Mouse (Mus musculus) CD4-positive, CD25-positive, alpha-beta regulatory T cell, adult 4 months (primary cell): ENCODE results near the gene Slc7a6. TPM values are rescaled to one million over a fixed set of nuclear protein-coding genes. Genes with fewer than 3 reads are reported as not detected.

Source experiments
- ATAC-seq: one replicate; pipeline ENCODE4 v1.8.0; 2017
- polyA plus RNA-seq, 2 experiments: library from polyadenylated mRNA; unstranded; fragments of 100-300 nt; shearing (Covaris generic); gene quantifications; one replicate each; pipeline ENCODE4 v1.2.1; 2017

Slc7a6 gene
- polyA plus RNA-seq, 2 experiments from 2014 or later, result 28.6 to 43.7 TPM

DNA sequence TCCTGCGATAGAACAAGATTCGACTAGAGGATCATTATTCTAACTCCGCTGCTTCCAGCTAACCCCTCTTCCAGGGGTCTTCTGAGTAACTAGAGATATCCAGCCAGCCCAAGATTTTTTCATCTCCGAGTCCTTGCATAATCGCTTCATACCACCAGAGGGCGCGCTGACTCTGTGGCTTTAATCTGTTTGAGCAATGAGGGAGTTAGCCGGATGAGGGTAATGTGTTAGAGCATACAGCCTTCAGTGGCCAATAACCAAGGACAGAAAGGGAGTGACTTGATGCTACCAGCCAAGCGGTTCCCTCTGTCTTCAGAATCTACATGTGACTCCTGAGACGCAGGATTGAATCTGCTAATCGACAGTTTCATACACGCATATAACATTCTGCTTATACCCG is 27.9 kb upstream of the Slc7a6 start:
- peak; percentile 82 for ATAC-seq

DNA sequence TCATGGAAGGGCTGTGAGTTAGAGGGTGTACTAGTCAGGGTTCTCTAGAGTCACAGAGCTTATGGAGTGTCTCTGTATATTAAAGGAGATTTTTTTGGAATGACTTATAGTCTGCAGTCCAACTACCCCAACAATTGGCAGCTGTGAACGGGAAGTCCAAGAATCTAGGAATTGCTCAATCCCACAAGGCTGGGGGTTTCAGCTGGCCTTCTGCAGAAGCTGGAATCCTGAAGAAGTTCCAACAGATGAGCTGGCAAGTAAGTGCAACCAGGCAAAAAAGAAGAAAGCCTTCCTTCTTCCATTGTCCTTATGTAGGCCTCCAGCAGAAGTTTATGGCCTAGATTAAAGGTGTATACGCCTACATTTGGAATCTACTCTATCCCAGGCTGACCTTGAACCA is 23.3 kb upstream of the Slc7a6 start:
- ATAC-seq, result no peak

DNA sequence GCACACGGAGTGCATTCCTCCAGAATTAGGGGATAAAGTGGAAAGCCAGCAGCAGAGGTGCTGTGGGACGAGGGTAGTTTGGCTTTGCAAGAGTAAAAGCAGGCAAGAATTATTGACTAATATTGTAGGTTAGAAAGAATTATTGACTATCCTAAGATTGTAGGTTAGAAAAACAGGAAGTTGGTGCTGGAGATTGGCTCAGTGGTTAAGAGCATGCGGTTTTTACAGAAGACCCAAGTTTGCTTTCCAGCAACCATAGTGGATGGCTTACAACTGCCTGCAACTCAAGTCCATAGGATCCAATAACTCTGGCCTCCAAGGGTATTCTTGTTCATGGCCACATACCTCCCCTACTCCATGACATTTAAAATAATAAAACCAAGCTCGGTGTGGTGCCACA is 22.6 kb upstream of the Slc7a6 start:
- no peak for ATAC-seq

DNA sequence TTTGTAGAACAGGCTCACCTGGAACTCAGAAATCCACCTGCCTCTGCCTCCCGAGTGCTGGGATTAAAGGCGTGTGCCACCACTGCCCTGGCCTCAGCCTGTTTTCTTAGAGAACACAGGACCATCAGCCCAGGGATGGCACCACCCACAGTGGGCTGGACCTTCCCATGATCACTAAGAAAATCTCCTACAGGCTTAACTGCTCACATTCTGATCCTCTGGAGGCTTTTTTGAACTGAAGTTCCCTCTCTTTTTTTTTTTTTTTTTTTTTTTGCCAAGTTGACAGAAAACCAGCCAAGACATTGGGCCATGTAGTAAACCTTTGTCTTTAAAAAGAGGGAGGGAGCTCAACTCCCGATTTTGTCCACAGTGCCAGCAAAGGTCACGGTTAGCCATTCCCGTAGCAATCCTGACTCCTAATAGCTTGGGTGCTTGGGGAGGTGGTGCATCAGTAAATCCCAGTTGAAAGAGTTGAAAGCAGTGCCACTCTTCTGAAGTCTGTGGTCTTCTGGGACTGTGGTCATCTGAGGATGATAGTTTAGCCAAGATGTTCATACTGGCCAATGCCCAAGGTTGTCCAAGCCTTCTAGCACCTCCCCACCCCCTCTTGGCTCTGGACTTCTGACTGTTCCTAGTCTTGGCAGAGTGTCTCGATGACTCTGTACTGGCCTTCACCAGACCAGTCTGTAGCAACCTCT is 20.6 kb upstream of the Slc7a6 start:
- no peak for ATAC-seq

DNA sequence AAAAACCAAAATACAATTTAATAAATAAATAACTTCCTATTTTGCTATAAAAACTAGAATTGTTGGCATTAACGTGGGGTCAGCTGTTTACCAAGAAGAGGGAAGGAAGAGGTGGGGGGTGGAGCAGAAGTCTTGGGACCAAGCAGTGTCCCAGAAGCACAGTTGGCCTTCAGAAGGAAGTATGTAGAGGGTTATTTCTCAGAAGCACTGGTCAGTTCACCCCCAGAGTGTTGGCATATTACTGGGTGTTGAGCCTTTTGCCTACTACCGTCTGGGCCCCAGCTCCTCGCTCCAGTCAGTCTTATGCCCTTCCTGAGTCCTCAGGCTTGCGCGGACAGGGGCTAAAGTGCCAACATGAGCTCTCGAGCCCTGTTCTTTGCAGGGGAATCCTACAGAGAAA is 19.6 kb upstream of the Slc7a6 start:
- no peak for ATAC-seq

DNA sequence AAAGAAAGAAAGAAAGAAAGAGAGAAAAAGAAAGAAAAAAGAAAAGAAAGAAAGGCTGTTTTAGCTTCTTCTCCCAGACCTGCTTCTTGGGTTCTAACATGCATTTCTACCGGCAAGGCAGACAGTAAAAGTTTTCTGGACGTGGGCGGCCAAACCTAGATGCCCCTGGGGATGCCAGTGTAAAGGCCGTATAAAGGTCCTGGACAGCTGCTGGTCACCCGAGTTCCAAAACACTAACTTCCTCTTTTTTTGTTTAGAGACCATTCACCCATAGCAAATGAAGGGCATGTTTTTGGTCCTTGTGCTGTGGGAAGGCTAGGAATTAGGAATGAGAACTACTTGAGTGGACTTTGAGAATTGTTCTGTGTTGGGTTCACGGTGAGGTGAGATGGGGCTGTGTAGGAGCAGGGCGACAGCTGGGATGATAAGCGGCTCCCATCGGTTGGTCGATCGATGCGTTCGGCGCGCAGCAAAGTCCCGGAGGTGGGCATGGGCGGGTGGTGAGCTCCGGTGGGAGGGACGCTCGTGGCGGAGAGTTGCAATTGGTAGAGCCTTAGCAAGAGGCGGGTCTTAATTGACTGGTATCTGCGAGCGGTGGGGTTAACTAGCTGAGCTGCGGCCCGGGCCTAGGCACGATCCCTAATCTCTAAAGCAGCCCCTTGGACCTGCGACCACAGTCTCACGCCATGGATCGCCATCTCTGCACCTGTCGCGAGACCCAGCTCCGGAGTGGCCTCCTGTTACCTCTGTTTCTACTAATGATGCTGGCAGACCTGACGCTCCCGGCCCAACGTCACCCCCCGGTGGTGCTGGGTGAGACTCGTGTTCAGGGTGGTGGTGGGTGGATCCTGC is 18.6 kb upstream of the Slc7a6 start, which contains the start of gene Pla2g15:
Gene Pla2g15, plus strand, starts transcription at position 599 of the 852 bp plus-strand sequence.
- peak; percentile 99 for ATAC-seq

DNA sequence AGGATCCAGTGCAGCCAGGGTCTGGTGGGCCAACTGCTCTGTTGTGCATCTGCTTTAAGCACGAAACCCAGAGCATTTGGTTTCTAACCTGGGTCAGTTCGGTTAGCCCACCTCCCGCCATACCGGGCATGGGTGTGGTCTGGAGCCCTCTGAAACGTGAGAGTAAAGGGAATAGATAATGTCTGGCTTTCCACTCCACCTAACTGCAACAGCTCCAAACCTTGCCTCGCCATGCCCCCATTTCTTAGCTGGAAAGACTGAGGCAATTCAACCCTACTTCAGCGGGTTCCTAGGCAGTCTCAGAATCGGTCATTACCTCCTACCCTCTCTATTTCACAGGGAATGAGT is 18.0 kb upstream of the Slc7a6 start:
- ATAC-seq, result no peak

DNA sequence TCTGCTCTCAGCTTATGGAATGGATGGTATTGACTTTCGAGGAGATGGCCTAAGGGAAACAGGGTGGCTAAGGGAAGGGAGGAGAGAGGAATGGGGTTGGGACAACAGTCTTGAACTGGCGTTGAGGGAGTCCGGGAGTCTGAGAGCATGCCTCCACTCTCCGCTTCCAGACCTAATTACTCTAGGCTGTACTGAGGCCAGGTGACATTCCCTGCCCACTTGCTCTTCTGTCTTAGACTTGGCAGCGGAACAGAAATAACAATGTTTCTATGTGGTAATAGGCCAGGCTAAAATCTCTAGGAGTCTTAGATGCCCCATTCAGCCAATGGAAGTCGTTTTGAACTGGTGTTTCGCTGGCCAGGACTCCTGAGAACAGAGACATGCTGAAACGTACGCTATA is 17.6 kb upstream of the Slc7a6 start:
- ATAC-seq, result no peak

DNA sequence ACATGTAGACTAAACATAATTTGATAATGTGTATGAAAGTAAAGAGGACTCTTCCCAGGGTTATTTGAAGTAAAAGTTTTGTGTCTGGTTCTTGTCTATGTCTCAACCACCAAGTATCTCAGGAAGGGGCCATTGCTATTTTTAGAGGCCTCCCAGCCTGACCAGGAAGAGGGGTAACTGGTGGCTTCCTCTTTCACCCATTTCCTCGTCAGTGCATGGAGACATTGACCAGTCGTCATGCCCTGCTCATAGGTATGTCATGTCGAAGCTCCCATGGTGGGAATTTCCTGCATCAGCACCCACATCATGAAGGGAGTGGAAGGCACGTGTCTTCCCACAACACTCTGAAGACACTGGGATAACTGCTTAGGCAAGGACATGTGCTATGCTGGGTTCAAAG is 15.8 kb upstream of the Slc7a6 start:
- ATAC-seq, result no peak

DNA sequence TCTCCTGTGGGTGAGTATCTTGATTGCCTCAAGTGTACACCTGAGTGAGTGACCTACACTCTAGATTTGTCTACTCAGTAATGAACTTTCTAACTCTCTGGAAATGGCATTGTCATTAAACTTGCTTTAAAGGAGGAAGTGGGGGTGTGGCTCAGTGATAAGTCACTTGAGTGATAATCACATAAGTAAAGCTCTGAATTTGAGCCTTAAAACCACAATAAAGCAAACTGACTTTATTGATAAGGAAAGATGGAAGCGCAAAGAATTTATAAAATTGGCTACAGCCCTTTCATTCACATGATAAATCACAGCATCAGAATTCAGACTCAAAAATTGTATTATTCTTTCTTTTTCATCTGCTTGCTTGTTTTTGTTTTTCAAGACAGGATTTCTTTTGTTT is 11.2 kb upstream of the Slc7a6 start:
- ATAC-seq, result no peak

DNA sequence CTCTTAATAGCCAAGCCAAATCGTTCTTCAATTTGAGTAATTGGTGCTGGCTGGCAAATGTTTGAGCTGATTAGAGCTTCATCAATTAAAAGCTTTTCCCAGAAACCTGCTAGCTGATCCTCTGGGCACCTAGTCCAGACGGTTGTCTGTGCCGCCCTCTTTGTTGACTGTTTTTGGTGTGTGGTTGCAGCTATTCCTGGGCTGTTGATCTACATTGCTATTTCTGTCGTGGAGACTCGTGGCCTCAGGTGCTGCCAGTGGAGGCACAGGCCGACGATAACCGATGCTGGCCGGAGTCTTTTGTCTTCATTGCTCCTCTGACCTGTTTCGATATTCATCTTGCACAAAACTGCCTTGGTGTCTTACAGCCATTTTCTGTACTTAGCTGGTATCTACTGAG is 10.3 kb upstream of the Slc7a6 start:
- ATAC-seq, result no peak

DNA sequence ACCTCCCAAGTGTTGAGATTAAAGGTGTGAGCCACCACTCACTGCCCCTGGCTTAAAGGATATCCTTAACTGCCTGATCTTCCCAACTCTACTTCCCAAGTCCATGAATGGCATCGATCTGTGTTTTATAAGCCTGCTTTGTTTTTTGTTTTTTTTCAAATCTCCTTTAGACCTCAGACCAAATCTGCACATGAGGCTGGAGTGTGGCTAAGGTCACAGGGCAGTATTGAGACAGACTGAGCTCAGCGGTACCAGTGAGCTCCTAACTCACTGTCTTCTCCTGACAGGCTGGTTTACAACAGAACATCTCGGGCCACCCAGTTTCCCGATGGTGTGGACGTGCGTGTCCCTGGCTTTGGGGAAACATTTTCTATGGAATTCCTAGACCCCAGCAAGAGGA is 8.8 kb upstream of the Slc7a6 start:
- no peak for ATAC-seq

DNA sequence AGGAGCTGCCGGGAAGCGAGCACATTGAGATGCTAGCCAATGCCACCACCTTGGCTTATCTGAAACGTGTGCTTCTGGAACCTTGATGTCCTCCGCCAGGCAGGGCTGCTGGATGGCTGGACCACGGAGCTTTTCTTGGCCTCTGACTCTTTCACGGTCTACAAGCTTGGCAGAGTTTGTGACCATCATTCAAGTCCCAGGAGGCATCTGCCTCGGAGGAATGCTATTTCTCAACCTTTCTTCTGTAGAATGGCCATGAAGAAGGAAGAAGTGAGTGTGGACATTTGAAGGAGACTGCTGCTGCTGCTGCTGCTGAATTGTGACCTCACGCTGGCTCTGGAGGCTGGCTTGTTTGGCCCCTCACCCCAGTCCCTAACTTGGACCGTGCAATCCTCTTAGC is 5.4 kb upstream of the Slc7a6 start:
- no peak for ATAC-seq

DNA sequence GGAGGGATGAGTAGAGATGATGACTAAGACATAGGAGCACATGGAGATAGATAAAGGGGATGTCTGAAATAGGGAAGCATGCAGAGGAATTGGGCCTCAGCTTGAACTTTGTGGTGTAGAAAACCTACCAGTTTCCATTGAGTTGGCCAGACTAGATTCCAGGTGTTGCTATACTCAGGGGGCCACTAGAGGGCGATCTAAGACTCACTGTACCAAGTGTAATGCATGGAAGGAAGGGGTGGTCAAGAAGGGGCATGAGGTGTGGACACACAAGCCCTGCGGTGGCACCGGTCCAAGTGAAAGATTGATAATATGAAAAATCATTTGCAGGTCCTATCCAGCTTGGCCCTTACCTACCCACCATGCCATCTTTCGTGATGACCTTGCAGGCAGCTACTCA is 3.2 kb upstream of the Slc7a6 start:
- ATAC-seq, result no peak

DNA sequence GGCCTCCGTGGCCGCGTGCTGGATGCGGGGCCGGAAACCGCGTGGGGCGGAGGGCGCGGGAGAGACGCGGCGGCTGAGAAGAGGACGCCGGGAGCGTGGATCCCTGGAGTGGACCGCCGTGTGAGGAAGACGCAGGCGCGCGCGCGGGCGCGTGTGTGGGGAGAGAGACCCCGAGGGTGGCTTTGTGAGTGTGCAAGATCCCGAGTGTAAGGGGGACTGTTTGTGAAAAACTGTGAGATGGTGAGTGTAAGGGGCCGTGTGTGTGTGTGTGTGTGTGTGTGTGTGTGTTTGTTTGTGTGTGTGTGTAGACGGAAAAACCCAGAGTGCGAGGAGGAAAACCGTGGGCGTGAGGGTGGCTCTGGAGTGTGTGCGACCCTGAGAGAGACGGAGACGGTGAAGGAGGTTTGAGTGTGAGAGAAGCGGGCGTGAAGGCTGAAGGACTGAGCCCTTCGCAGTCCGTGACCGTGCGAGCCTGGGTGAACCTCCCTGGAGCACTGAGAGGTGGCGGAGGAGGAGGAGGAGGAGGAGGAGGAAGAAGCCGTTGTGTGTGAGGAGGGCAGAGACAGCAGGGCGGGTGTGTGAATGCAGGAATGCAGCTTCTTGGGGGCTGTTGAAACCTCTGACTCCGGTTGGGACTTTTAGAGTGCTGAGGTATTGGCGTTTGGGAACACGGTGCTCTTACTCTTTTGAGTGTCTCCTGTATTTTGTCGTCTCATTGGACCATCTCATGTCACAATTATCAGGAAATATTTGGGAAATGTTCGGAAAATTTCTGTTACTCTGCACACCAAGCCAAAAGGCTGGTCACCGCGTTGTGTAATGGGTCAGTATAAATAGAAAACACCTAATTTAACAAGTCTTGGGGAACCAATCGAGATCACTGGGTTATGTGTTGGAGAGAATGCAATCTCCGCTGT is 618 bp downstream of the Slc7a6 start:
- ATAC-seq, result peak; percentile 23

DNA sequence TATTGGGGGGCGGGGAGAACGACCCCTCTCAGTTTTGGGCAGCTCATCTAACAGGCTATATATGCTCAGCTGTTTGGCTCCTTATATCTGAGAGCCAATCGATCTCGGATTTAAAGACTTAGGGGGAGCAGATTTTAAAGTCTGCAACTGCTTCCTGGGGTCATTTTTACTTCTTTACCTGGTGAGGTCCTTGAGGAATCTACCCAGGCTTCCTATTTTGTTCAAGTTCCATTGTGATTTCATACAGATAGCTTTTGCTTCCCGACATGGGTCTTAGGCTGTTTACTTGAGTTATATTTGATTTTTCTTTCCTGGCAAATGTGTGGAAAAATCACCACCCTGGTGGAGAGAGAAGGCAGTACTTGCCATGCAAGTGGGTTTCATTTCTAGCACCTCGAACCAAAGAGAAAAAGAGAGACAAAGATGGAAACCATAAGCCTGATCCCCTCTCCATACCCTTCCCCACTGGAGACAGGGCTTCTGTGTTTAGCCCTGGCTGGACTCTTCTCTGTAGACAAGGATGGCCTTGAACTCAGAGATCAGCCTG is 1.4 kb downstream of the Slc7a6 start:
- no peak for ATAC-seq

DNA sequence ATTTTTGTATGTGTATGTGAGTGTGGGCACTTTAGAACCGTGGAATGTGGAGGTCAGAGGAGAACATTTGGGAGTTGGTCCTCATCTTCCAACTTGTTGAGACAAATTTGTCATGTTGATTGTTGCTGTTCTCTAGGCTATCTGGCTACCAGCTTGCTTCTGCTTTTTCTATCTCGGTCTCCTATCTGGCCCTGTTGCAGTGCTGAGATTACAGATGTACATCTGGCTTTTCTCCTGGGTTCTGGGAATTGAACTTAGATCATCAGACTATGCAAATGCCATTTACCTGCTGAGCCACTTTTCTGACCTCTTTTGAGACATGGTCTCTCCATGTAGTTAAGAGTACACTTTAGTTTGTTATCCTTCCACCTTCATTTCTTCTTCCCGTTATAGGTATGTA is 4.9 kb downstream of the Slc7a6 start:
- ATAC-seq, result no peak

DNA sequence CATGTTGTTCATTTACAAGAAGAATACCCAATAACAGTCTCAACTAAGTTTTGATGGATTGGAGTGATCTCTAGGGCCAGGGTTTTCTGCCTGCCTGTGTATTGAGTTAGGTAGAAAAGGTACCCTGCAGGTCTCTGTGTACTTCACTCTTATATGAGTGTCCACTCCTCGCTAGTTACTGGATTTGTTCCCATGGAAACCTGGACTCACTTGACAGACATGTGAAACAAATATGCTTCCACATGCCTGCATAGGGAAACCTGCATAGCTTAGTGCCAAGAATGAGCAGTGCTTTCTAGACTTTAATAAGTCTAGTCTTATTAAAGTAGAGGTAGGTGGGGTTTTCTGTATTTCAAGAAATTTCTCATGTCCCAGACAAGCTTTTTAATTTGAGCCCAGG is 8.2 kb downstream of the Slc7a6 start:
- no peak for ATAC-seq

DNA sequence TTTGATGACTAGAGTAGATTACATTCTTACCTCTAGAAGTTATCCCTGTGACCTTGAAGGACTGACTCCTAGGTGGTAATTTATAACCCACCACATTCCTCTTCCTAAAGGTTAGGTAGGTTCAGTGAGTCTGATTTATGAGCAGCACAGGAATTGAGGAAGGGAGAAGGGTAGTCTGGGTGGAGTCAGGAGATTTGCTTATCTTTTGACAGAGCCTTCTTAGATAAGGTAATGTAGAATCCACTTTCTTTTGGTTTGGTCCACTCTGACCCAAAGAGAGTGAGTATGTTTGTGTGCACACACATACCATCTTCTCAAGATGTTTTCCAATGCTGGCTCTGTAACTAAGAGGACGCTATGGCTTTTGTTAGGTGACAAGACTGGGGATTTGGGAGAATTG is 8.9 kb downstream of the Slc7a6 start:
- no peak for ATAC-seq

DNA sequence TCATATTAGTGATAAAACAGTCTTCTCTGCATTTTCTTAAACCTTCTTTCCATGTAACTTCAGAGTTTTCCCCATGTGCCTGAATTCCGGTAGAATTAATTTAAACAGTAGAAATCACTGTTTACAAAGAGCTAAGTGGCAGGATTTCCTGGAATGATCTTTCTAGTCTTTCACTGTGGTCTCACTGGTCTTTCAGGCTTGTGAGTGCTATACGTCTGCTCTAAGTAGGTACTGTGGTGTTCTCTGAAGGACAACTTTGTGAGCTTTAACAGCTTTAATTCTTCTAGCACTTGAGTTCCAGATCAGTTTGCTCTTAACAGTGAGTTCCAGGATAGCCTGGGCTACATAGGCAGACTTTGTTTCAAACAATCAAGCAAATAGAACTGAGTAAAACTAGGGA is 9.8 kb downstream of the Slc7a6 start:
- no peak for ATAC-seq

DNA sequence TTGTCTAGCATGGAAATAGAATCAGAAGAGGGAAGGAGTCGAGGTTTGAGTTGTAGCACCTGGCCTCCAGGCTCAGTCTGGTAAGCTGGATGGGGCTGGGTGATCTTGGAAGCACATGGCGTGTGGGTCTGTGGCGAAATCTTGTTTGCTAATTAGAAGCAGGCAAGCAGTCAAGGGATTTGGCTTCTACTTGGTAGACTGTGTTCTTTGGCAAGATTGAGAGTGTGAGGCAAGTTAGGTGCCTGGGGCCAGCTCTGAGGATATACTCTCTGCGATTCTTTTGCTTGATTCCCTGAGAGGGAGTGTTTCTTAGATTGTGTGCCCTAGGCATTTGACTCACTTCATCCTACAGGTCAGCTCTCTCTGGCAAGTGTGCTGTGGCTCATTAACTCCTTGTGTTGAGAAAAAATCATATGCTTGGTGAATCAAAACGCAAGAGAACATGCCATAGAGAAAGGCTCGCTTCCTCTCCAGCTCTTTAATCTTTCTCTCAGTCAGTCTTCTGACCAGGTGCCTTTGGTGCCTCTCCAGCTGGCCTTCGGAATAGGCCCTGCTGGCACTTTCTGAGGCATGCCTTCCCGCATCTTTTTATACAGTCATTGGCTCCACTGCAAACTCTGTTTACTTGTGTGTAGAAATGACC is 17.1 kb downstream of the Slc7a6 start:
- no peak for ATAC-seq

DNA sequence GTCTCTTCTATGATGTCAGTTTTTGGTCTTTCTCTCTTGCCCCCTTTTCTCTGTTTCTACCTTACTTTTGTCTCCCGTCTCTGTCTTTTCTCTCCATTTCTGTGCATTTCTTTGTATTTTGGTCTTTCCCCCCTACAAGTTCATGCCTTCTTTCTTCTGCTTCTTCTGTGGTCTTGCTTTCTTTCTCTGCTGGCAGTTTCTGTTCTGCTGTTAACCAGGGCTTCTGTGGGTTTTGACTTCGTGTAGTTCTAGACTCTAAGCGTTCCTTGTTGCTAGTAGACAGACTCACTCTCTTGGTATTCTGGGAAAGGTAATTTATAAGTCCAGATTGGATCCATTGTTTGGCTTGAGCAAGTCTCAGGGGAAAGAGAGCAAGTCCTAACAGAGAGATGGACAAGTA is 17.7 kb downstream of the Slc7a6 start:
- no peak for ATAC-seq

DNA sequence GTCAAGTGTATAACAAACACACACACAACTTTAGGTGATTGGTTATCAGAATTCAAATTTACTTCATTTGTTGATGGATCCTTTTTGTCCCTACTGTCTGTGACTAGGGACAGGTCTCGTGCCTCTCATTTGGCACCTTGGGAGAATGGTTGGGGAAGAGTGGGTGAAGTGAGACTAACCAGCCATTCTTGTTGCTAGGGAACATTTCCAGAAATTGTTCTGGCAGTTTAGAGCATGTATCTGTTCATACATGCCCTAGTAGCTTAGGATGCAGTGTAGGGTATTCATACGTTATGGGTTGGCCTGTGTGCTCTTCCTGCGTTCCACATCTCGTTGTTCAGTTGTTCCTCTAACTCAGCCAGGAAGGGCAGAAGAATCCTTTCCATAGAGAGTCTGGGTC is 20.5 kb downstream of the Slc7a6 start:
- no peak for ATAC-seq
